Mouse (Mus musculus): ENCODE results near the gene Rspo3. TPM values are rescaled to one million over a fixed set of nuclear protein-coding genes. Genes with fewer than 3 reads are reported as not detected.

Gene Rspo3
- polyA plus RNA-seq, 1 experiment from 2014 or later, result 14.0 TPM

DNA sequence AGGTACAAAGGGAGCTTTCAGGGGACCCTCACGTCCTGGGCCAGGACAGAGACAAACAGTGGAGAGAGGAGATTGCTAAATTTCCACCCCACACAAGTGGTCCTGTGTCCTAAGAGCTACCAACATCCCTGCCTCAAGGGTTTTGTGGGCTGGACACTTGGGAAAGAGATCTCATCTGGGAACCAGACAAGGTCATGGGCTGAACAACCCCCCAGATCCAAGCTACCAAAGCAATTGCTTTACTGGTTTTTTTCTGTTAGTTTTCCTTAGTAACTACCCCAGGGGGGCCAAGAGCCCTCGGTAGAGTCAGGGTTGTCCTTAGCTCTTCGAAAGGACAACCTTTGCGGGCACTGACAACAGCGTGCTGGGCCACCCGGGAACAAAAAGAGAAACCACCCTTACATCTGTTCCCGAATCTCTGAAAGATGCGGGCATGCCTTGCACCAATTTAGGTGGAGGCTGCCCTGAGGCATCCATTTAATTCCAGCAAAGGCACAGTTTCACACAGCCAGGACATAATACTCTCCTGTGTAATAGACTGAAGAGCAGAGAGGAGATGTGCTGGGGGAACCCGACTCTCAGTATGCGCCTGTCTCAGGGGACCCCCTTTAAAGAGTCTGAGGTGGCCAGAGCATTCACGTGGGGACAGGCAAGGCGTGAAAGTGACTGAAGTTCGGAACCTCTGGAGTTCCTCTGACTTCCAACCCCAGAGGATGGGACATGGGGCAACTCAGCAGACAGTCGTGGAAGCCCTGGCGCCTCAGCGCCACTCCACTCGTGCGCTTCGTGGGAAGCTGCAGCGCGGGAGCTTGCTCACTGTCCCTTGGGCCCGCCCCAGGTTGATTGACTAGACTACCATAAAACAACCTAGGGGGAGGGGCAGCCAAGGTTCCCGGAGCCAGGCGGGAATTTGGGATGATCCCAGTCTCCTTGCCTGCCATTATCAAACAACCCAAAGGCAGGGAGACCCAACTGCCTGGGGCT lies 1.5 kb downstream of the Rspo3 start:
- peak overlapping the region; percentile 96 for H3K4me2 ChIP-seq (replicated peaks; ENCODE audit: low read depth, low read length)
- no peaks in the 10 kb centered on the region for H3K9me3 ChIP-seq (ENCODE audit: control insufficient read depth, low read length)
- no peak overlapping the region for H3K27ac ChIP-seq (ENCODE audit: low read depth, low read length)
- H3K36me3 ChIP-seq (ENCODE audit: control insufficient read depth, insufficient read depth, low read length), result no peaks in the 10 kb centered on the region
- peak overlapping the region; percentile 48 for H3K9ac ChIP-seq (ENCODE audit: low read depth, low read length)
- no peaks in the 10 kb centered on the region for H3K4me1 ChIP-seq (ENCODE audit: control insufficient read depth, insufficient read depth, low read length)
- WGBS, result under 1% methylated on average over 22 of the region's 24 CpGs
- peaks cover 12% of the 10 kb centered on the region; the same call in 1 of the 2 replicates for H3K27me3 ChIP-seq (ENCODE audit: control insufficient read depth, insufficient read depth, low read length)
- ATAC-seq (ENCODE audit: low FRiP score, low TSS enrichment), result peak; percentile 50
- peak overlapping the region; percentile 66 for H3K4me3 ChIP-seq (ENCODE audit: low read length)

GRCm38 (mm10) chr10:29532821-29533715 lies 2.6 kb downstream of the Rspo3 start:
- peaks cover 12% of the 10 kb centered on the region; the same call in 1 of the 2 replicates for H3K27me3 ChIP-seq (ENCODE audit: control insufficient read depth, insufficient read depth, low read length)
- H3K4me3 ChIP-seq (ENCODE audit: low read length), result peak overlapping the region; percentile 66
- peak overlapping the region; percentile 96 for H3K4me2 ChIP-seq (replicated peaks; ENCODE audit: low read depth, low read length)
- H3K27ac ChIP-seq (ENCODE audit: low read depth, low read length), result no peak overlapping the region
- no peaks in the 10 kb centered on the region for H3K4me1 ChIP-seq (ENCODE audit: control insufficient read depth, insufficient read depth, low read length)
- ATAC-seq (ENCODE audit: low FRiP score, low TSS enrichment), result peak; percentile 67; the same call in 1 of the 2 replicates
- H3K9me3 ChIP-seq (ENCODE audit: control insufficient read depth, low read length), result no peaks in the 10 kb centered on the region
- H3K36me3 ChIP-seq (ENCODE audit: control insufficient read depth, insufficient read depth, low read length), result no peaks in the 10 kb centered on the region
- under 1% methylated on average over 30 of the region's 30 CpGs for WGBS
- peak overlapping the region; percentile 48 for H3K9ac ChIP-seq (ENCODE audit: low read depth, low read length)

DNA sequence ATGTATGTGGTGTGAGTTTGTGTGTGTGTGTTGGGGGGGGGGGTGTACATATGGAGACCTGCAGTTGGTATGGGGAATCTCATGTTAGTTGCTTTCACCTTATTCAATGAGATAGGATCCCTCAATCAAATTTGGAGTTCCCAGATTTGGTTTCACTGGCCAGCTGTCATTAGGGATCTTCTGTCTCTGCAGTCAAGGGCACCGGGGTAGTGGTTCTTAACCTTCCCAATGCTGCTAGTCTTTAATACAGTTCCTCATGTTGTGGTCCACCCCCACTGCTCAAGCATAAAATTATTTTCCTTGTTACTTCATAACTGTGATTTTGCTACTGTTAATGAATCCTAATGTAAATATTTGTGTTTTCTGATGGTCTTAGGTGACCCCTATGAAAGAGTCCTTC lies 22.1 kb downstream of the Rspo3 start:
- H3K4me2 ChIP-seq (replicated peaks; ENCODE audit: low read depth, low read length), result no peak overlapping the region
- no peak for ATAC-seq (ENCODE audit: low FRiP score, low TSS enrichment)
- H3K4me3 ChIP-seq (ENCODE audit: low read length), result no peak overlapping the region
- no peaks in the 10 kb centered on the region for H3K9me3 ChIP-seq (ENCODE audit: control insufficient read depth, low read length)
- no peaks in the 10 kb centered on the region for H3K36me3 ChIP-seq (ENCODE audit: control insufficient read depth, insufficient read depth, low read length)
- H3K27me3 ChIP-seq (ENCODE audit: control insufficient read depth, insufficient read depth, low read length), result no peaks in the 10 kb centered on the region
- H3K27ac ChIP-seq (ENCODE audit: low read depth, low read length), result no peak overlapping the region
- H3K4me1 ChIP-seq (ENCODE audit: control insufficient read depth, insufficient read depth, low read length), result no peaks in the 10 kb centered on the region
- WGBS, result 76% methylated on average over 1 of the region's 1 CpGs
- H3K9ac ChIP-seq (ENCODE audit: low read depth, low read length), result no peak overlapping the region

GRCm38 (mm10) chr10:29508167-29508566 lies 27.5 kb downstream of the Rspo3 start:
- Histone ChIP-seq H3K27me3 (ENCODE audit: control insufficient read depth, insufficient read depth, low read length) (no peaks in the 10 kb centered on the region), H3K4me1 (ENCODE audit: control insufficient read depth, insufficient read depth, low read length) (no peaks in the 10 kb centered on the region), H3K27ac (ENCODE audit: low read depth, low read length) (no peak overlapping the region), H3K4me3 (ENCODE audit: low read length) (no peak overlapping the region), H3K4me2 (replicated peaks; ENCODE audit: low read depth, low read length) (no peak overlapping the region), H3K9ac (ENCODE audit: low read depth, low read length) (no peak overlapping the region), H3K9me3 (ENCODE audit: control insufficient read depth, low read length) (no peaks in the 10 kb centered on the region), H3K36me3 (ENCODE audit: control insufficient read depth, insufficient read depth, low read length) (no peaks in the 10 kb centered on the region; the same call in 1 of the 2 replicates)
- ATAC-seq (ENCODE audit: low FRiP score, low TSS enrichment), result no peak
- 53% methylated on average over 2 of the region's 2 CpGs for WGBS

GRCm38 (mm10) chr10:29497205-29497822 lies 38.4 kb downstream of the Rspo3 start:
- no peaks in the 10 kb centered on the region for H3K9me3 ChIP-seq (ENCODE audit: control insufficient read depth, low read length)
- no peak overlapping the region for H3K9ac ChIP-seq (ENCODE audit: low read depth, low read length)
- WGBS, result 75% methylated on average over 3 of the region's 3 CpGs
- H3K4me1 ChIP-seq (ENCODE audit: control insufficient read depth, insufficient read depth, low read length), result no peaks in the 10 kb centered on the region
- H3K4me3 ChIP-seq (ENCODE audit: low read length), result no peak overlapping the region
- no peaks in the 10 kb centered on the region for H3K36me3 ChIP-seq (ENCODE audit: control insufficient read depth, insufficient read depth, low read length)
- H3K27me3 ChIP-seq (ENCODE audit: control insufficient read depth, insufficient read depth, low read length), result no peaks in the 10 kb centered on the region
- no peak for ATAC-seq (ENCODE audit: low FRiP score, low TSS enrichment)
- H3K27ac ChIP-seq (ENCODE audit: low read depth, low read length), result no peak overlapping the region
- H3K4me2 ChIP-seq (replicated peaks; ENCODE audit: low read depth, low read length), result no peak overlapping the region

DNA sequence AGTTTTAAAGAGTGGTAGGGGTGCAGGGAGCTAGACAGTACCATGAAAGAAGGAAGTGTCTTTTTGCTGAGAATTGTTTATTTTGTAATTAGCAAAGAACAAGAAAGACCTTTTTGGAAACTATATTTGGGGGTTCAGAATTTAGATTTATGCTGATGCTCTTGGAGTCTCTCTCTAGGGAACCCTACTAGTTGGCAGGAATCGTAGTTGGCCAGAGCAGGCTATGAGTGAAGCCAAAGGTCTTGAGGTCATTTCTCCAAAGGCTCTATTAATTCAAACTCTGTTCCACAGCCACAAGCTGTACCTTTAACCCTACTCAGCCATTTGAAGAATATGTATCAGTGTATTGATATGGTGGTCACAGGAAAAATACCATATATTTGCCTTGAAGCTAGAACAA lies 41.7 kb downstream of the Rspo3 start:
- Histone ChIP-seq H3K9ac (ENCODE audit: low read depth, low read length) (no peak overlapping the region), H3K4me1 (ENCODE audit: control insufficient read depth, insufficient read depth, low read length) (no peaks in the 10 kb centered on the region), H3K4me3 (ENCODE audit: low read length) (no peak overlapping the region), H3K9me3 (ENCODE audit: control insufficient read depth, low read length) (no peaks in the 10 kb centered on the region), H3K36me3 (ENCODE audit: control insufficient read depth, insufficient read depth, low read length) (no peaks in the 10 kb centered on the region), H3K27ac (ENCODE audit: low read depth, low read length) (no peak overlapping the region), H3K4me2 (replicated peaks; ENCODE audit: low read depth, low read length) (no peak overlapping the region), H3K27me3 (ENCODE audit: control insufficient read depth, insufficient read depth, low read length) (no peaks in the 10 kb centered on the region)
- WGBS, result 65% methylated on average over 1 of the region's 1 CpGs
- no peak for ATAC-seq (ENCODE audit: low FRiP score, low TSS enrichment)

- Histone ChIP-seq H3K27me3 (ENCODE audit: control insufficient read depth, insufficient read depth, low read length) (no peaks in the 10 kb centered on the region), H3K36me3 (ENCODE audit: control insufficient read depth, insufficient read depth, low read length) (no peaks in the 10 kb centered on the region), H3K27ac (ENCODE audit: low read depth, low read length) (no peak overlapping the region), H3K4me1 (ENCODE audit: control insufficient read depth, insufficient read depth, low read length) (no peaks in the 10 kb centered on the region), H3K4me2 (replicated peaks; ENCODE audit: low read depth, low read length) (no peak overlapping the region), H3K4me3 (ENCODE audit: low read length) (no peak overlapping the region), H3K9ac (ENCODE audit: low read depth, low read length) (no peak overlapping the region), H3K9me3 (ENCODE audit: control insufficient read depth, low read length) (no peaks in the 10 kb centered on the region)
- ATAC-seq (ENCODE audit: low FRiP score, low TSS enrichment), result no peak
- WGBS, result 29% methylated on average over 1 of the region's 1 CpGs
Observed at GRCm38 (mm10) chr10:29480945-29481344, 54.7 kb downstream of the Rspo3 start.

DNA sequence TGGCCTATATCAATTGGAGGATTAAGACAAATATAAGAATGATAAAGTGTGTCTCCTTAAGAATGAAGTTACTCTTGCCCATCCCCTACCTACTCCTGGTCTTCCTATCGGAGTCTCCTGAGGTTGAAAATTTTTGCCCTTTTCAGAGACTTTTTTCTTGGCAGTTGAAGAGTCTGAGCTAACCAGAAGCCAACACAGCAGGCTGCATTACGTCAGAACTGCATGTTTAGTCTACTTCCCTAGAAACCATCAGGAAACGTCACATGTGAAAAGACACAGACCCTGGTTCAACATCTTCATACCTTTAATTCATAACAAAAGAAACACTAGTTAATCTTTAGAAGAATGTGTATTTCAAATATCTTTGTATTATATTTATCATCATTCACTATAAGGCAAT lies 56.3 kb downstream of the Rspo3 start:
- H3K27ac ChIP-seq (ENCODE audit: low read depth, low read length), result no peak overlapping the region
- no peak overlapping the region for H3K9ac ChIP-seq (ENCODE audit: low read depth, low read length)
- H3K9me3 ChIP-seq (ENCODE audit: control insufficient read depth, low read length), result no peaks in the 10 kb centered on the region
- no peaks in the 10 kb centered on the region for H3K27me3 ChIP-seq (ENCODE audit: control insufficient read depth, insufficient read depth, low read length)
- no peak for ATAC-seq (ENCODE audit: low FRiP score, low TSS enrichment)
- no peaks in the 10 kb centered on the region for H3K4me1 ChIP-seq (ENCODE audit: control insufficient read depth, insufficient read depth, low read length)
- no peaks in the 10 kb centered on the region for H3K36me3 ChIP-seq (ENCODE audit: control insufficient read depth, insufficient read depth, low read length)
- H3K4me3 ChIP-seq (ENCODE audit: low read length), result no peak overlapping the region
- no peak overlapping the region for H3K4me2 ChIP-seq (replicated peaks; ENCODE audit: low read depth, low read length)
- 74% methylated on average over 3 of the region's 3 CpGs for WGBS

Measured in kidney, embryonic 14.5 days (tissue).